Mouse (Mus musculus) midbrain, embryonic 11.5 days (tissue): ENCODE measurements at regions not wholly inside any gene's neighbourhood (a gene's known extent, or its start where the extent isn't known, plus 50 kb on each side); places are given as distances from the start of the nearest gene placed in this dataset.
"Not testable (repeated sequence)": the region's sequence is repeated elsewhere in the genome, so short reads cannot be mapped to it uniquely, and the experiment has no call there.

Experiments used
- ATAC-seq: fragments of 200-750 bp; cut with Nextera tagmentation; 2 replicates; pipeline ENCODE4 v1.8.0; 2017; ENCODE audit warnings: moderate TSS enrichment, moderate library complexity; ENCODE audit not compliant: low FRiP score
- DNase-seq: peaks from one replicate; pipeline ENCODE4 v3.0.0; 2015; ENCODE audit warnings: low spot score; ENCODE audit errors: missing footprints
- H3K27ac ChIP-seq: fragments of 300-500 bp; sonication (generic); 2 replicates; pipeline ENCODE4 v1.5.1; 2014; ENCODE audit warnings: low read depth, low read length
- H3K27me3 ChIP-seq: fragments of 300-500 bp; sonication (generic); 2 replicates; pipeline ENCODE4 v1.6.1; 2014; ENCODE audit warnings: mild to moderate bottlenecking, low read length, moderate library complexity, mixed read lengths; ENCODE audit not compliant: control insufficient read depth, insufficient read depth
- H3K36me3 ChIP-seq: fragments of 300-500 bp; sonication (generic); 2 replicates; pipeline ENCODE4 v1.6.1; 2014; ENCODE audit warnings: mild to moderate bottlenecking, low read length, moderate library complexity, mixed read lengths; ENCODE audit not compliant: control insufficient read depth, insufficient read depth
- H3K4me1 ChIP-seq: fragments of 300-500 bp; sonication (generic); 2 replicates; pipeline ENCODE4 v1.6.1; 2014; ENCODE audit warnings: low read length; ENCODE audit not compliant: control insufficient read depth, insufficient read depth
- H3K4me2 ChIP-seq: fragments of 300-500 bp; sonication (generic); 2 replicates; pipeline ENCODE4 v1.6.1; 2014; ENCODE audit warnings: mild to moderate bottlenecking, moderate library complexity
- H3K4me3 ChIP-seq: fragments of 300-500 bp; sonication (generic); 2 replicates; pipeline ENCODE4 v1.5.1; 2014; ENCODE audit warnings: low read depth, low read length
- H3K9ac ChIP-seq: fragments of 300-500 bp; sonication (generic); 2 replicates; pipeline ENCODE4 v1.6.1; 2014; ENCODE audit warnings: low read length
- H3K9me3 ChIP-seq: fragments of 300-500 bp; sonication (generic); 2 replicates; pipeline ENCODE4 v1.6.1; 2016; ENCODE audit warnings: low read length; ENCODE audit not compliant: control insufficient read depth
- WGBS: fragments of 180-500 bp; shearing (Covaris S2); extraction: QIAGEN DNeasy Blood & Tissue Kit; methylation state at CpG from one replicate; pipeline ENCODE4 v1.1.7; 2014; 5-methylcytosine and 5-hydroxymethylcytosine counted together

GRCm38 (mm10) chr8:68958701-68959100, 250.1 kb upstream of the Zfp930 start:
- H3K4me2 ChIP-seq: no peak overlapping the region
- no peaks in the 10 kb centered on the region for H3K27me3 ChIP-seq
- 47% methylated on average over 2 of the region's 2 CpGs for WGBS
- ATAC-seq: no peak
- H3K9me3 ChIP-seq: no peaks in the 10 kb centered on the region
- peak; percentile 41 for DNase-seq
- no peak overlapping the region for H3K9ac ChIP-seq
- no peak overlapping the region for H3K4me3 ChIP-seq
- H3K36me3 ChIP-seq: no peaks in the 10 kb centered on the region
- H3K4me1 ChIP-seq: no peaks in the 10 kb centered on the region
- H3K27ac ChIP-seq: no peak overlapping the region

- WGBS: 85% methylated on average over 3 of the region's 3 CpGs
- Histone ChIP-seq H3K4me3 (no peak overlapping the region), H3K27me3 (no peaks in the 10 kb centered on the region), H3K9me3 (no peaks in the 10 kb centered on the region), H3K9ac (no peak overlapping the region), H3K4me1 (no peaks in the 10 kb centered on the region), H3K36me3 (no peaks in the 10 kb centered on the region), H3K4me2 (no peak overlapping the region), H3K27ac (no peak overlapping the region)
- DNase-seq: no peak
- ATAC-seq: no peak
These were observed 246.9 kb upstream of the Zfp930 start for GRCm38 (mm10) chr8:68961981-68962380.

- Histone ChIP-seq H3K4me1 (no peaks in the 10 kb centered on the region), H3K36me3 (no peaks in the 10 kb centered on the region), H3K4me2 (no peak overlapping the region), H3K9ac (no peak overlapping the region), H3K27ac (no peak overlapping the region), H3K9me3 (no peaks in the 10 kb centered on the region; the same call in 1 of the 2 replicates), H3K4me3 (no peak overlapping the region), H3K27me3 (no peaks in the 10 kb centered on the region)
- WGBS: 60% methylated on average over 2 of the region's 2 CpGs
- DNase-seq (no peak), ATAC-seq (no peak)
These were observed 233.1 kb upstream of the Zfp930 start for GRCm38 (mm10) chr8:68975773-68976172.

GRCm38 (mm10) chr8:68977159-68977558, 231.7 kb upstream of the Zfp930 start:
- Histone ChIP-seq H3K9ac (no peak overlapping the region), H3K9me3 (no peaks in the 10 kb centered on the region), H3K4me1 (no peaks in the 10 kb centered on the region), H3K4me3 (no peak overlapping the region), H3K27me3 (no peaks in the 10 kb centered on the region), H3K27ac (no peak overlapping the region), H3K4me2 (no peak overlapping the region), H3K36me3 (no peaks in the 10 kb centered on the region)
- DNase-seq (no peak), ATAC-seq (no peak)
- 88% methylated on average over 4 of the region's 4 CpGs for WGBS

GRCm38 (mm10) chr8:68983181-68983580, 225.7 kb upstream of the Zfp930 start:
- not testable (repeated sequence) for H3K4me2 ChIP-seq, H3K36me3 ChIP-seq, H3K4me3 ChIP-seq, H3K9me3 ChIP-seq, H3K27ac ChIP-seq, ATAC-seq, DNase-seq, H3K9ac ChIP-seq, H3K4me1 ChIP-seq, H3K27me3 ChIP-seq
- 91% methylated on average over 4 of the region's 6 CpGs for WGBS

GRCm38 (mm10) chr8:68983691-68984090, 225.1 kb upstream of the Zfp930 start:
- Histone ChIP-seq H3K27me3 (no peaks in the 10 kb centered on the region), H3K4me2 (no peak overlapping the region), H3K27ac (no peak overlapping the region), H3K36me3 (no peaks in the 10 kb centered on the region), H3K4me3 (no peak overlapping the region), H3K4me1 (no peaks in the 10 kb centered on the region), H3K9ac (no peak overlapping the region), H3K9me3 (no peaks in the 10 kb centered on the region)
- ATAC-seq (no peak), DNase-seq (no peak)
- 88% methylated on average over 12 of the region's 12 CpGs for WGBS

GRCm38 (mm10) chr8:68984487-68984886, 224.4 kb upstream of the Zfp930 start:
- DNase-seq (no peak), ATAC-seq (no peak)
- Histone ChIP-seq H3K9me3 (no peaks in the 10 kb centered on the region), H3K4me2 (no peak overlapping the region), H3K27ac (no peak overlapping the region), H3K4me3 (no peak overlapping the region), H3K4me1 (no peaks in the 10 kb centered on the region), H3K36me3 (no peaks in the 10 kb centered on the region), H3K9ac (no peak overlapping the region), H3K27me3 (no peaks in the 10 kb centered on the region)
- 73% methylated on average over 4 of the region's 4 CpGs for WGBS

- Histone ChIP-seq H3K4me1 (no peaks in the 10 kb centered on the region), H3K27ac (no peak overlapping the region), H3K4me2 (no peak overlapping the region), H3K36me3 (no peaks in the 10 kb centered on the region), H3K4me3 (no peak overlapping the region), H3K27me3 (no peaks in the 10 kb centered on the region), H3K9me3 (no peaks in the 10 kb centered on the region), H3K9ac (no peak overlapping the region)
- WGBS: 88% methylated on average over 2 of the region's 2 CpGs
- ATAC-seq (no peak), DNase-seq (no peak)
These were observed 222.4 kb upstream of the Zfp930 start for GRCm38 (mm10) chr8:68986425-68986824.
